10 mouse cellular contexts compared by ENCODE assay signal in the genomic region with DNA sequence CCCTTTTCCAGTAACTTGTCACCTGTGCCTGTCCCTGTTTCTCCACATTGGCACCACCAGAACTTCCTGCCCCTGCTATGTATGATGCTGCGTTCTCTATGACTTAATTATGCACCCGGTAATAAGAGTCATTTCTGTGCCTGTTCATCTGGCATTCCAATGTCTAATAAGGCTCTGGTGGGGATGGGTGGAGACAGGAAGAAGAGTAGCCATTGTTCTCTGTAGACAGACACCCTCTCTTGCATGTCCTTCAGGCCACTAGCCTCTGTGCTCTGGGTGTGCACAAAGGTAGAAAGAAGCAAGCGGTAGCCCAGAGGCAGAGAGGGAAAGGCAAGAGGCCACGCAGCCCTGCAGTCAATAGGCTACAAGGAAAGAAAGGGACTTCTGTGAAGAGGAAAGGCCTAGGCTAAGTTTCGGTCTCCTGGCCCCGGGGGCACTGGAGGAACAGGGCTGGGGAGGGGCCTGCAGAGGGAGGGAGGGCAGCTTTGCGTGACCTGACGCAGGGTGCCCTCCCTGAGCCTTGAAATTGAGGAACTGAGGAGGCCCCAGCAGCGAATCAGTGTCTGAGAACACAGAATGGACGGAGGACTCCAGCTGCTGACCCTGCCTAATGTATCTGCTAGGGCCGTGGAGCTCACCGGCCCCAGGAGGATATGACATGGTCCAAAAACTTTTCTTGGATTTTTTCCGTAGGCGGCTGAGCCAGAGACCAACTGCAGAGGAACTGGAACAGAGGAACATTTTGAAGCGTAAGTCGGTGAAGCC. TPM values are rescaled to one million over a fixed set of nuclear protein-coding genes. Genes with fewer than 3 reads are reported as not detected.
DNase-seq lines count a peak whose midpoint lies in the region; ATAC-seq lines count a peak whose summit lies in the region.
"Had no signal": no experiment of that assay in that cellular context is flagged by ENCODE, and none has a peak within 500 bp of the region (broad histone marks: within the 10 kb centered on the region; RNA-seq: fewer than 3 reads in every experiment).

No protein-coding gene starts in this region.

- peak; percentile 98 for DNase-seq in heart, adult 11 months
- DNase-seq in neural tube, embryonic 10.5 days (ENCODE audit: extremely low spot score, low spot score) = no peak
- peak; percentile 22 for DNase-seq in gastrocnemius, postnatal 10 days
- no peak for DNase-seq in urinary bladder, postnatal 10 days (ENCODE audit: low spot score)
- no peak for DNase-seq in urinary bladder, adult 2 months (ENCODE audit: low spot score)
- DNase-seq: cerebellum, postnatal 10 days had no signal

- no peak overlapping the region for H3K4me2 ChIP-seq in heart, embryonic 11.5 days
- H3K4me2 ChIP-seq in neural tube, embryonic 12.5 days (replicated peaks) = 0 out of 2 replicates have a peak overlapping the region, but pooled peaks have one; percentile 7
- H3K4me2 ChIP-seq in neural tube, embryonic 13.5 days = 0 out of 2 replicates have a peak overlapping the region, but pooled peaks have one; percentile 29
- H3K4me2 ChIP-seq: liver, embryonic 15.5 days had no signal

- 70% methylated on average over 16 of the region's 16 CpGs for WGBS in heart, embryonic 11.5 days (ENCODE audit: insufficient replicate concordance)
- 69% methylated on average over 16 of the region's 16 CpGs for WGBS in neural tube, embryonic 12.5 days
- WGBS in neural tube, embryonic 13.5 days = 71% methylated on average over 16 of the region's 16 CpGs

- H3K9me3 ChIP-seq in heart, embryonic 11.5 days (replicated peaks; ENCODE audit: control insufficient read depth, low read length) = no peaks in the 10 kb centered on the region
- no peaks in the 10 kb centered on the region for H3K9me3 ChIP-seq in neural tube, embryonic 12.5 days
- H3K9me3 ChIP-seq in neural tube, embryonic 13.5 days = no peaks in the 10 kb centered on the region
- H3K9me3 ChIP-seq: liver, embryonic 15.5 days had no signal

- no peaks in the 10 kb centered on the region for H3K27me3 ChIP-seq in heart, embryonic 11.5 days (ENCODE audit: control insufficient read depth, insufficient read depth, low read length)
- no peaks in the 10 kb centered on the region for H3K27me3 ChIP-seq in neural tube, embryonic 12.5 days (replicated peaks)
- H3K27me3 ChIP-seq in neural tube, embryonic 13.5 days = no peaks in the 10 kb centered on the region
- H3K27me3 ChIP-seq: liver, embryonic 15.5 days had no signal

- H3K4me1 ChIP-seq in heart, embryonic 11.5 days (ENCODE audit: control insufficient read depth, insufficient read depth, low read length) = peaks cover 10% of the 10 kb centered on the region
- H3K4me1 ChIP-seq in neural tube, embryonic 12.5 days = peaks cover 4% of the 10 kb centered on the region; the same call in 1 of the 2 replicates
- peaks cover 22% of the 10 kb centered on the region for H3K4me1 ChIP-seq in neural tube, embryonic 13.5 days (replicated peaks)
- H3K4me1 ChIP-seq: liver, embryonic 15.5 days had no signal

- H3K36me3 ChIP-seq in heart, embryonic 11.5 days (ENCODE audit: control insufficient read depth, insufficient read depth, low read length) = no peaks in the 10 kb centered on the region
- H3K36me3 ChIP-seq in neural tube, embryonic 12.5 days = no peaks in the 10 kb centered on the region
- H3K36me3 ChIP-seq in neural tube, embryonic 13.5 days = no peaks in the 10 kb centered on the region
- H3K36me3 ChIP-seq: liver, embryonic 15.5 days had no signal

- H3K4me3 ChIP-seq in heart, embryonic 11.5 days (ENCODE audit: low read depth, low read length) = no peak overlapping the region
- H3K4me3 ChIP-seq in neural tube, embryonic 12.5 days = 0 out of 2 replicates have a peak overlapping the region, but pooled peaks have one; percentile 7
- H3K4me3 ChIP-seq in neural tube, embryonic 13.5 days = peak overlapping the region; percentile 6; the same call in 1 of the 2 replicates
- H3K4me3 ChIP-seq: liver, embryonic 15.5 days had no signal

- no peak overlapping the region for H3K27ac ChIP-seq in heart, embryonic 11.5 days (ENCODE audit: low read depth, low read length)
- no peak overlapping the region for H3K27ac ChIP-seq in neural tube, embryonic 12.5 days
- H3K27ac ChIP-seq in neural tube, embryonic 13.5 days (replicated peaks) = no peak overlapping the region
- H3K27ac ChIP-seq: liver, embryonic 15.5 days had no signal

- no peak for ATAC-seq in heart, embryonic 11.5 days (replicated peaks; ENCODE audit: insufficient number of reproducible peaks, low FRiP score, low TSS enrichment)
- no peak for ATAC-seq in neural tube, embryonic 12.5 days (ENCODE audit: low FRiP score, low read depth)
- no peak for ATAC-seq in neural tube, embryonic 13.5 days (ENCODE audit: low read depth)

- no peak overlapping the region for H3K9ac ChIP-seq in heart, embryonic 11.5 days (ENCODE audit: low read depth, low read length)
- H3K9ac ChIP-seq in neural tube, embryonic 12.5 days = no peak overlapping the region
- H3K9ac ChIP-seq in neural tube, embryonic 13.5 days = peak overlapping the region; percentile 17; the same call in 1 of the 2 replicates
- H3K9ac ChIP-seq: liver, embryonic 15.5 days had no signal

RNA-seq across cellular contexts. Expression of a gene that starts 48.8 kb away (rescaled TPM):
- polyA plus RNA-seq in heart, embryonic 11.5 days (2014; fragmentation: Nextera tagmentation; extraction: Ambion mirVana) = 51.1 and 54.2 TPM in 2 replicates
- 73.0 and 73.7 TPM in 2 replicates for polyA plus RNA-seq in neural tube, embryonic 12.5 days (2016; fragmentation: Nextera tagmentation; extraction: Ambion mirVana)
- 10 to 100 TPM; 26.8 to 28.3 TPM for total RNA-seq in gastrocnemius, postnatal 10 days (2021)
- polyA plus RNA-seq in neural tube, embryonic 13.5 days (2015; fragmentation: Nextera tagmentation; extraction: Ambion mirVana) = 83.0 and 85.8 TPM in 2 replicates
- polyA plus RNA-seq in urinary bladder, adult 2 months (2012; rRNA removed) = 23.7 and 25.1 TPM in 2 replicates

Comparison
In these comparisons a context has a peak if more than half of its experiments do, and no peak if none do; other contexts are left out.
1. DNase-seq: peak in heart, adult 11 months (single experiment) and gastrocnemius, postnatal 10 days (single experiment); none in neural tube, embryonic 10.5 days (single experiment), urinary bladder, postnatal 10 days (single experiment) and urinary bladder, adult 2 months (single experiment).